In genomic region chr6:47646022-47646421, GRCm38 (mm10) we compare ENCODE assay signal across 29 mouse cellular contexts.
"Had no signal": no experiment of that assay in that cellular context is flagged by ENCODE, and none has a peak within 500 bp of the region (broad histone marks: within the 10 kb centered on the region; RNA-seq: fewer than 3 reads in every experiment).

No protein-coding gene starts in this region.

- H3K9me3 ChIP-seq: limb, embryonic 10.5 days; limb, embryonic 12.5 days; limb, embryonic 13.5 days; limb, embryonic 15.5 days; liver, embryonic 12.5 days; liver, embryonic 13.5 days; liver, embryonic 15.5 days; lung, embryonic 15.5 days; megakaryocyte, embryonic 14.5 days; midbrain, embryonic 10.5 days; midbrain, embryonic 12.5 days; midbrain, embryonic 13.5 days; midbrain, embryonic 15.5 days had no signal

- DNase-seq: left cerebral cortex, postnatal 4 days; liver; liver, embryonic 13.5 days; liver, postnatal 0 days; lung, adult 2 months; lung, embryonic 14.5 days; lung, postnatal 10 days; lung, postnatal 14 days; lung, postnatal 36 days; midbrain, embryonic 14.5 days had no signal

- H3K4me1 ChIP-seq: limb, embryonic 12.5 days; limb, embryonic 13.5 days; limb, embryonic 15.5 days; lung, embryonic 15.5 days; midbrain, embryonic 10.5 days; midbrain, embryonic 12.5 days; midbrain, embryonic 13.5 days; midbrain, embryonic 15.5 days had no signal

- H3K4me3 ChIP-seq: limb, embryonic 10.5 days; limb, embryonic 12.5 days; limb, embryonic 13.5 days; limb, embryonic 15.5 days; liver, embryonic 12.5 days; liver, embryonic 13.5 days; liver, embryonic 15.5 days; lung, embryonic 15.5 days; megakaryocyte, embryonic 14.5 days; midbrain, embryonic 10.5 days; midbrain, embryonic 12.5 days; midbrain, embryonic 13.5 days; midbrain, embryonic 15.5 days; myocyte had no signal

- ATAC-seq: liver, embryonic 12.5 days; liver, postnatal 0 days; lung, postnatal 0 days; midbrain, embryonic 13.5 days; midbrain, embryonic 15.5 days; midbrain, embryonic 16.5 days had no signal

- H3K27ac ChIP-seq: limb, embryonic 10.5 days; limb, embryonic 12.5 days; limb, embryonic 13.5 days; limb, embryonic 15.5 days; liver, embryonic 12.5 days; liver, embryonic 13.5 days; liver, embryonic 14.5 days; liver, embryonic 15.5 days; lung, embryonic 15.5 days; macrophage; midbrain, embryonic 10.5 days; midbrain, embryonic 12.5 days; midbrain, embryonic 13.5 days; midbrain, embryonic 15.5 days had no signal

- H3K27me3 ChIP-seq: limb, embryonic 15.5 days; lung, embryonic 15.5 days; midbrain, embryonic 15.5 days had no signal

- H3K36me3 ChIP-seq: limb, embryonic 10.5 days; limb, embryonic 12.5 days; limb, embryonic 13.5 days; limb, embryonic 15.5 days; liver, embryonic 12.5 days; liver, embryonic 13.5 days; liver, embryonic 15.5 days; lung, embryonic 15.5 days; midbrain, embryonic 10.5 days; midbrain, embryonic 12.5 days; midbrain, embryonic 13.5 days; midbrain, embryonic 15.5 days had no signal

- H3K9ac ChIP-seq: limb, embryonic 12.5 days; limb, embryonic 13.5 days; limb, embryonic 15.5 days; liver, embryonic 12.5 days; liver, embryonic 13.5 days; liver, embryonic 14.5 days; liver, embryonic 15.5 days; liver, postnatal 0 days; lung, embryonic 14.5 days; lung, embryonic 15.5 days; midbrain, embryonic 12.5 days; midbrain, embryonic 13.5 days; midbrain, embryonic 15.5 days had no signal

- H3K4me2 ChIP-seq: limb, embryonic 12.5 days; limb, embryonic 13.5 days; limb, embryonic 15.5 days; liver, embryonic 11.5 days; liver, embryonic 12.5 days; liver, embryonic 13.5 days; liver, embryonic 15.5 days; lung, embryonic 14.5 days; lung, embryonic 15.5 days; midbrain, embryonic 11.5 days; midbrain, embryonic 12.5 days; midbrain, embryonic 13.5 days; midbrain, embryonic 15.5 days had no signal
